Mouse (Mus musculus) heart, postnatal 36 days (tissue): ENCODE measurements around the gene Hoxa11. TPM values are rescaled to one million over a fixed set of nuclear protein-coding genes. Genes with fewer than 3 reads are reported as not detected.

ENCODE experiments used
- DNase-seq, 2 experiments: peaks; one replicate each; pipeline ENCODE4 v3.0.0; 2021 to 2022
- intact Hi-C: fragments of 180-260 bp; cut with DNase I; formaldehyde crosslinking; loops from one replicate; pipeline ENCODE4 v1.15.1; 2025
- total RNA-seq, 2 experiments: library from RNA; stranded (reverse); gene quantifications; 2 replicates each; pipeline ENCODE4 v1.2.3; 2021

Hoxa11 gene
- total RNA-seq, 2 experiments from 2014 or later = not detected

- intact Hi-C loops = loop anchor here (5.0 kb wide), 1 partner anchor 350 kb away; no protein-coding TSS in a partner anchor
- DNase-seq = no peak
Observed at GRCm38 (mm10) chr6:52222729-52223128, 22.9 kb downstream of the Hoxa11 start.

GRCm38 (mm10) chr6:52221993-52222685, 23.5 kb downstream of the Hoxa11 start:
- intact Hi-C loops = loop anchor here (2.0 to 5.0 kb wide), 2 partner anchors 350 to 635 kb away; no protein-coding TSS in a partner anchor
- DNase-seq = no peak

- peak; percentile 90 to 91 for DNase-seq
- intact Hi-C loops = loop anchor here (2.0 to 5.0 kb wide), 2 partner anchors 349 to 635 kb away; no protein-coding TSS in a partner anchor
Observed at GRCm38 (mm10) chr6:52221337-52221992, 24.1 kb downstream of the Hoxa11 start, which contains the start of gene Hoxa7. Gene Hoxa7 (minus strand): TSS chr6:52221854.

- DNase-seq = no peak
- intact Hi-C loops = loop anchor here (2.0 to 5.0 kb wide), 2 partner anchors 349 to 634 kb away; no protein-coding TSS in a partner anchor
Observed at GRCm38 (mm10) chr6:52220865-52221310, 24.7 kb downstream of the Hoxa11 start.

- DNase-seq = no peak
- intact Hi-C loops = loop anchor here (2.0 to 5.0 kb wide), 2 partner anchors 348 to 633 kb away; no protein-coding TSS in a partner anchor
Observed at GRCm38 (mm10) chr6:52220003-52220864, 25.4 kb downstream of the Hoxa11 start.

GRCm38 (mm10) chr6:52219234-52219942, 26.2 kb downstream of the Hoxa11 start:
- DNase-seq = no peak
- intact Hi-C loops = loop anchor here (5.0 kb wide), 2 partner anchors 837 to 1042 kb away; no protein-coding TSS in a partner anchor

GRCm38 (mm10) chr6:52218643-52219215, 26.9 kb downstream of the Hoxa11 start:
- intact Hi-C loops = loop anchor here (5.0 kb wide), 2 partner anchors 836 to 1041 kb away; no protein-coding TSS in a partner anchor

GRCm38 (mm10) chr6:52217895-52218642, 27.5 kb downstream of the Hoxa11 start:
- DNase-seq = peak in 1 of 2 experiments; percentile 7
- intact Hi-C loops = loop anchor here (5.0 kb wide), 2 partner anchors 836 to 1041 kb away; no protein-coding TSS in a partner anchor

More at GRCm38 (mm10) chr6:52218643-52219215, 26.9 kb downstream of the Hoxa11 start:
- peak in 1 of 2 experiments; percentile 2 for DNase-seq

GRCm38 (mm10) chr6:52217459-52217768, 28.2 kb downstream of the Hoxa11 start:
- intact Hi-C loops = loop anchor here (5.0 kb wide), 2 partner anchors 835 to 1040 kb away; no protein-coding TSS in a partner anchor
- no peak for DNase-seq

GRCm38 (mm10) chr6:52216691-52217458, 28.7 kb downstream of the Hoxa11 start:
- peak in 1 of 2 experiments; percentile 24 for DNase-seq
- intact Hi-C loops = loop anchor here (5.0 kb wide), 2 partner anchors 835 to 1040 kb away; no protein-coding TSS in a partner anchor

- intact Hi-C loops = loop anchor here (5.0 kb wide), 2 partner anchors 834 to 1039 kb away; no protein-coding TSS in a partner anchor
- no peak for DNase-seq
Observed at GRCm38 (mm10) chr6:52215771-52216535, 29.7 kb downstream of the Hoxa11 start.

GRCm38 (mm10) chr6:52215070-52215469, 30.5 kb downstream of the Hoxa11 start:
- DNase-seq = no peak
- intact Hi-C loops = loop anchor here (5.0 kb wide), 2 partner anchors 833 to 1038 kb away; no protein-coding TSS in a partner anchor

- intact Hi-C loops = no loop called here
- no peak for DNase-seq
Observed at GRCm38 (mm10) chr6:52214271-52214670, 31.3 kb downstream of the Hoxa11 start.

GRCm38 (mm10) chr6:52213119-52213986, 32.3 kb downstream of the Hoxa11 start, which contains the start of the genes Hoxa3 and Gm28308:
Gene Hoxa3 (minus strand): TSS chr6:52213336.
Gene Gm28308 (minus strand): TSS chr6:52213339.
- intact Hi-C loops = no loop called here

GRCm38 (mm10) chr6:52212556-52213118, 33.0 kb downstream of the Hoxa11 start:
- DNase-seq = no peak
- intact Hi-C loops = no loop called here

More at GRCm38 (mm10) chr6:52213119-52213986, 32.3 kb downstream of the Hoxa11 start, which contains the start of the genes Hoxa3 and Gm28308:
- peak in 1 of 2 experiments; percentile 55 for DNase-seq
